Mouse (Mus musculus) Patski (cell line): ENCODE measurements around the gene Adcy9. TPM values are rescaled to one million over a fixed set of nuclear protein-coding genes. Genes with fewer than 3 reads are reported as not detected.

Source experiments
- ATAC-seq: fragments of 100-300 bp; one replicate; pipeline ENCODE4 v1.8.0; 2021
- CTCF ChIA-PET: fragments of 350-600 bp; sonication (Branson Sonifier 250); formaldehyde crosslinking; loops from one replicate; lab custom pipeline; 2022; ENCODE audit warnings: inconsistent platforms; lab: Charles Lee
- POLR2A ChIA-PET: fragments of 350-600 bp; sonication (Branson Sonifier 250); formaldehyde crosslinking; loops from one replicate; lab custom pipeline; 2022; ENCODE audit warnings: antibody characterized with exemption, inconsistent platforms; lab: Charles Lee
- DNase-seq: peaks from one replicate; pipeline ENCODE4 v3.0.0-alpha.2; 2011; ENCODE audit warnings: low read depth, low spot score
- H3K27me3 ChIP-seq: fragments of 371-371 bp; one replicate; pipeline ENCODE4 v1.5.1; 2021
- CTCF ChIP-seq: fragments of 100-300 bp; IDR thresholded peaks from one replicate; pipeline ENCODE4 v1.5.1; 2021
- in situ Hi-C: fragments of 300-500 bp; cut with MboI; formaldehyde crosslinking; loops from 3 replicates; pipeline ENCODE4 v1.11.1; 2018; ENCODE audit warnings: low pct_unique_long_range_greater_than_20kb, mixed read lengths
- polyA plus RNA-seq: library from polyadenylated mRNA; unstranded; gene quantifications from one replicate; pipeline ENCODE4 v1.2.3, GENCODE M21; 2021

Gene Adcy9
- polyA plus RNA-seq, 1 experiment from 2014 or later, result 4.0 TPM

DNA sequence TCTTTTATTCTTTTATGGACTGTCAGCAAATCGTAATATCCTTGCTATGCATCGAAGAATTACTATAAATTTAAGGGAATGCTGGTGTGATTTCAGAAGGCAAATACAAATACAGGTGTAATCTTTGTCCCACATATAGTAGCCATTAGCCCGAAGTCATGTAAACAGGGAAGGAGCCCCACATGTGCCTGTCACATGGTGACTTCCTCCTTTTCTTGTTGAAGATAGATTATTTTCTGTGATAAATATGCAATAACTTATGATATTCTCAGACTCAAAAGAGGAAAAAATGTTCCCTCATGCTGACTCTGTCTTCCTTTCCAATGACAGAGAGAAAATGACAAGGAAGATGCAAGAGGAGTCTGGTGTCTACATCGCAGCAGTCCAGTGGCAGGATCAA lies 112.5 kb downstream of the Adcy9 start:
- ATAC-seq, result no peak
- DNase-seq, result no peak
- in situ Hi-C loops, result loop anchor here (5.0 kb wide), 2 partner anchors 175 to 235 kb away; partner anchors contain the start of gene Srl
- ChIA-PET POLR2A (no interaction called here), CTCF (interaction anchor here (0.9 kb wide), 1 partner anchor 8 kb away, joined by 3 read pairs; no protein-coding TSS in a partner anchor)
- no peak for TF ChIP-seq CTCF
- no peaks in the 10 kb centered on the region for H3K27me3 ChIP-seq

DNA sequence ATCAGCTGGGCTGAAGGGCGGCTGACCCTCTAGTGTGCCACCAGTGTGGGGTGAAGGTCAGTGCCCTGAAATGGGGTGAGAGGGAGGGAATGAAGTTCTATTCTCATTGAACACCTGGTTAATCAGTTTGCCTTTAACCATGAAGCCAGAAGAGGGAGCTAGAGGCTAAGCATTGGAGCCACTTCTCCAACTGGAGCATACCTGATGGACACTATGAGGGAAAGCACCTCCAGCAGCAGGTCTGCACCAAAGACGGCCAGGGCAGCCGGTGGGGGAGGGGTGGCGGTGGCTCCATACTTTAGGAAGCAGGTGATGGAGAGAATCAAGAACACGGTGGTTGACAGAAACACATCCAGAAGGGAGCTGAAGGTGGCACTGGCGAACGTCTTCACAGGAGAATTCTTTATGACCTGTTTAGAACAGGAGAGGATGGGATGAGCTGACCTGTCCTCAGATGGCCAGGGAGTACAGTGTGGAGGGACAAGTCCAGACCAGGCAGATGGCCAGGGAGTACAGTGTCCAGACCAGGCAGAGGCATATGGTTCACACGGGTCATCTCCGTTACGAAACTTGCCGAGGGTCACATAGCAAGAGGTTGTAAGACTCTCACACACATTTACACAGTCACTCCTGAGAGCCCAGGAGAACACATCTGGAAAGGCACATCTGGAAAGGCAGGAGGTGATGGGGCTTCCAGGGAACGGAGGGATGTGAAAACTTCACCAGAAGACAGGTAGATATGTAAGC lies 115.9 kb downstream of the Adcy9 start:
- in situ Hi-C loops, result no loop called here
- POLR2A ChIA-PET, result no interaction called here
- ATAC-seq, result no peak
- CTCF ChIA-PET, result interaction anchor here (0.8 to 1.7 kb wide), 5 partner anchors 8 to 239 kb away, joined by 3 to 5 read pairs (median 3); no protein-coding TSS in a partner anchor
- peak; percentile 73 for TF ChIP-seq CTCF
- H3K27me3 ChIP-seq, result no peaks in the 10 kb centered on the region
- DNase-seq, result no peak

DNA sequence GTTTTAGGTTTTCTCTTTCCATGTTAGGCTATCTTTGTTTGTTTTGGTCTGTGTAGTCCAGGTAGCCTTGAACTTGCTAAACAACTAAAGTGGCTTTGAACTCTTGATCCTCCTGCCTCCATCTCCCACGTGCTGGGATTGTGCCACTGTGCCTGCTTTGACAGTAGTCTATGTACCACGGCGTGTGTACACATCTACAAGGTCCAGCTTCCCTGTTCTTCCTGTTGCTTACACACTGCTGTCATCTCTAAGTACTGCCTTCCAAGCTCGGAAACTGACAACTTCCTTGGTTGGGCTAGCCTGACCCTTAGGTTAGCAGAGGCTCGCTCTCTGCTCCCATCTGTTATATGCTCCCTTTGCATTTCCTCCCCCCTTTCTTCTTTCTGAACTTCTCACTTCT lies 116.7 kb downstream of the Adcy9 start:
- no peaks in the 10 kb centered on the region for H3K27me3 ChIP-seq
- ChIA-PET POLR2A (no interaction called here), CTCF (interaction anchor here (1.2 to 1.7 kb wide), 4 partner anchors 9 to 240 kb away, joined by 3 to 5 read pairs (median 3); no protein-coding TSS in a partner anchor)
- no peak for DNase-seq
- ATAC-seq, result no peak
- TF ChIP-seq CTCF, result no peak
- in situ Hi-C loops, result no loop called here

DNA sequence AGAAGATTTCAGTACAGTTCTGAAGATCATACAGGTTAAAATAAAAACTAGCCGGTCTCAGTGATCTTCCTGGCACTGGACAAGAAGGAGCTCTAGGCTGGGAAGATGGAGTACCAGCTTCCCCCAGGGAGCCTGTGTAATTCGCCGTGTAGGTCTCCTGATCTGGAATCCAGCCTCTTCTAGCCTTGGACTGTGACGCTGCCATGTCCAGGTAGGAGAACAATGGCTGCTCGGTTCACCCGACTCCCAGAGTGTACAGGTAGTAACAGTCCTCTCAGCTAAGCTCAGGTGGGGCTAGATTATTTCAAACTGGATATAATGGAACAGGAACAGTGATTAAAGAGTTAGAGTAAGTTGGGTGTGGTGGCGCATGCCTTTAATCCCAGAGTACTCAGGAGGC lies 120.0 kb downstream of the Adcy9 start:
- in situ Hi-C loops, result no loop called here
- no peaks in the 10 kb centered on the region for H3K27me3 ChIP-seq
- ATAC-seq, result no peak
- no peak for DNase-seq
- ChIA-PET POLR2A (no interaction called here), CTCF (no interaction called here)
- no peak for TF ChIP-seq CTCF

DNA sequence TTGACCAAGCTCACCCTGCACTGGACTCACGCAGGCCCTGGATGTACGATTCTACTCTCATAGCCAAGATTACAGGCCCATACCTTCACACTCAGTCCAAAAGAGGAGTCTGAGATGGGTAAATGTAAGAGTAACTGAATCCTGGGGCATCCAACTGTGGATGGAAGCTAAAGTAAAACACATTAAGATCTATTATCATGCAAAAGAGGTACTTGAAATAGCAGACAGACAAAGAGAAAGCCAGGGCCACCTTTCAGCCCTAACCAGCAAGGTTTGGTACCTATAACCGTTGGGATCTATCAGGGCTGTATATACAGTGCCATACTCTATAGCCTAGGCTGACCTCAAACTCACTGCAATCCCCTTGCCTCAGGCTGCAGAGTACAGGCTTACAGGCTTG lies 127.0 kb downstream of the Adcy9 start:
- in situ Hi-C loops, result no loop called here
- ATAC-seq (no peak), DNase-seq (no peak)
- no peaks in the 10 kb centered on the region for H3K27me3 ChIP-seq
- CTCF ChIA-PET, result no interaction called here
- POLR2A ChIA-PET, result no interaction called here
- no peak for TF ChIP-seq CTCF

DNA sequence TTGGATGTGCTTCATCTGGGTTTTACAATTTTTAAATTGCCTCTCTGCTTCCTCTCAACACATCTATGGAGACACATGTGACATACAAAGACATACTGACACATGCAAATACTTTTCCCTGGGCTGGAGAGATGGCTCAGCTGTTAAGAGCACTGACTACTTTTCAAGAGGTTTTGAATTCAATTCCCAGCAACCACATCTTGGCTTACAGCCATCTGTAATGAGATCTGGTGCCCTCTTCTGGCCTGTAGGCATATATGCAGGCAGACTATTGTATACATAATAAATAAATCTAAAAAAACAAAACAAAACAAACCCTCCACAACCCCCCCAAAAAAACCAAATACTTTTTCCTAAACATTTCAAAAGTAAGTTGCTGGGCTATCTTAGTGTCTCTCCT lies 130.8 kb downstream of the Adcy9 start:
- CTCF ChIA-PET, result interaction anchor here (1.0 to 1.3 kb wide), 2 partner anchors 14 to 180 kb away, joined by 3 to 5 read pairs; no protein-coding TSS in a partner anchor
- POLR2A ChIA-PET, result interaction anchor here (0.6 kb wide), 1 partner anchor 190 kb away, joined by 3 read pairs; no protein-coding TSS in a partner anchor
- ATAC-seq, result no peak
- no peaks in the 10 kb centered on the region for H3K27me3 ChIP-seq
- no peak for DNase-seq
- TF ChIP-seq CTCF, result peak; percentile 79
- in situ Hi-C loops, result no loop called here

DNA sequence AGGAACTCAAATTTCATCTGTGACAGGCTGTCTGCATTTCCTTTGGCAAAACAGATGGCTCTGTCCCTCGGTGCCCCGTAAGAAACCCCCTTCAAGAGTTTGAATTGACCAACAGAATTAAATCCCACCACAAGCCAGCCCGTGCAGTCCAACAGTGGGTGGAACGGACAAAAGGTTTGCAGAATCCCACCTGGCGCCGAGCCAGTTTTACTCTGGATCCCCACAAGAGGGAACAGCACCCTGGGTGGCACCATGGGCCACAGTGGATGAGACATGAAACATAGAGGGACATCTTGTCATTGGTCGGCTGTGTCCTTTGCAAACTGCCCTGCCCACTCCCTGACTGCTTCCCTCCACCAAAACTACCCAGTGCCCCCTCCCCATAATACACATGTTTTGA lies 133.7 kb downstream of the Adcy9 start:
- ATAC-seq (no peak), DNase-seq (no peak)
- ChIA-PET POLR2A (no interaction called here), CTCF (interaction anchor here (1.6 to 1.7 kb wide), 2 partner anchors 9 to 13 kb away, joined by 4 to 6 read pairs; no protein-coding TSS in a partner anchor)
- no peak for TF ChIP-seq CTCF
- in situ Hi-C loops, result no loop called here
- H3K27me3 ChIP-seq, result no peaks in the 10 kb centered on the region

DNA sequence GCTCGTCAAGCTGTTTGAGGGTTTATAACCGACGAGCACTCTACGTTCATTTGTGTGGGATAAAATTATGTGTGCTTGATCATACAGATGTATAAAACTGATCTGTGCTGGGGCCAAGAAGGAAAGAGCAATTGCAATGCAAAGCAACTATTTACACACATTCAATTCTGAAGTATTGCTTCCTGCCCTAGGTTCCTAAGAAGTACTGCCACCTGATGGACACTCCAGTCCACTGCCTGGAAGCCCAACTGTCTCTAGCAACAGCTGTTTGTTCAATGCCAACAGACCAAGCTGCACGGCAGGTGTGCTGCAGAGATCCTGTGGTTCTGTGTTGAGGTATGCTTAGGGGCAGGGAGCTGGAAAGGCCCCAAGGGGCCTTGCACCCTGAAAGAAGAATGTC lies 135.0 kb downstream of the Adcy9 start:
- no peaks in the 10 kb centered on the region for H3K27me3 ChIP-seq
- no peak for DNase-seq
- ChIA-PET POLR2A (no interaction called here), CTCF (interaction anchor here (0.7 to 1.7 kb wide), 5 partner anchors 10 to 160 kb away, joined by 3 to 6 read pairs (median 4); no protein-coding TSS in a partner anchor)
- ATAC-seq, result no peak
- TF ChIP-seq CTCF, result peak; percentile 83
- in situ Hi-C loops, result no loop called here

DNA sequence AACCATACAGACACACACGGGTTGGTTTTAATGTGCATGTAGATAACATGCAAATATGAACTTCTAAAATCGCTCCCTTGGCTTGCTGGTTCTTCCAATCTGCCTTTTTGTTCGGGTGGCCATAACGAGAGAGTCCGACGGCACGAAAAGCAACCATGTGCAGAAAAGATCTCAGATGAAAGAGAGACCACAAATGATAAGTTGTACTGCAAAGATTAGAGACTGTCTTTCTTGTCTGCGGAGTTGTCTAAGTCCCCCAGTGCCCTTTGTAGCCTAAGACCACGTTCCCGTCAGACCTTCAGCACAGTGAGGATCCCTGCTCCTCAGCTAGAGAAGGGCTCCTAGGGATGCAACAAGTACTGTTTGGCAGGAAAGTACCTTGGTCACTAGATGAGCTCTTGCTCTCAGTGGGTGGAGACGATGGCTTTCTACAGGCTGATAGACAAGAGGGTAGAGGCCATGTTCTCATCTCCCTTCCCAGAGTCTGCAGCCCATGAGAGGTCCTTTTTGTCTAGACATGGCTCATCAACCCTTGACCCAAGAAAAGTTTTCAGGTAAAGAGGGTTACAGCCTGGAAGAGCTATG lies 136.9 kb downstream of the Adcy9 start:
- in situ Hi-C loops, result loop anchor here (5.0 kb wide), 2 partner anchors 66 to 216 kb away; no protein-coding TSS in a partner anchor
- ChIA-PET CTCF (no interaction called here), POLR2A (interaction anchor here (1.0 kb wide), 1 partner anchor 98 kb away, joined by 3 read pairs; no protein-coding TSS in a partner anchor)
- no peaks in the 10 kb centered on the region for H3K27me3 ChIP-seq
- ATAC-seq (no peak), DNase-seq (no peak)
- TF ChIP-seq CTCF, result no peak

DNA sequence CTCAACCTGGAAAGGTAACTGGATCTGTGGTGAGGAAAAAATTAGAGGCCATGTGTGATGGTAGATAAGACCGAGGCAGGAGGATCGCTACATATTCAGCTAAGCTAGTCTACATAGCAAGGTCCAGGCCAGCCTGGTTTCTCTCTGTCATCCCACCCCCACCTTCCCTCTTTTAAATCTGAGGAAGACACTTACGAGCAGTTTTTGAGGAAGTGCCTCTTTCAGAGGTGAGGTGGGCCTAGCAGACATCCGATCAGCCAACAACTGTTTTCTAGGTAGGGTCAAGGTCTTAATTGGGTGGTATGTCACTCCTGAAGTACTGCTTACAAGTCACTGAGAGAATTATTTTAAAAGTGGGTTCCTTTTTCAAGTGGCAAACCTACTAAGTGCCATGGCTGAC lies 138.8 kb downstream of the Adcy9 start:
- in situ Hi-C loops, result loop anchor here (5.0 kb wide), 2 partner anchors 64 to 214 kb away; no protein-coding TSS in a partner anchor
- TF ChIP-seq CTCF, result no peak
- POLR2A ChIA-PET, result interaction anchor here (0.6 kb wide), 1 partner anchor 12 kb away, joined by 3 read pairs; no protein-coding TSS in a partner anchor
- CTCF ChIA-PET, result no interaction called here
- DNase-seq (no peak), ATAC-seq (no peak)
- H3K27me3 ChIP-seq, result no peaks in the 10 kb centered on the region
